Mouse (Mus musculus): Measurements from ENCODE around the gene Olfr1271. TPM values are rescaled to one million over a fixed set of nuclear protein-coding genes. Genes with fewer than 3 reads are reported as not detected.
"Not testable (repeated sequence)": the region's sequence is repeated elsewhere in the genome, so short reads cannot be mapped to it uniquely, and the experiment has no call there.

Olfr1271 gene
- polyA plus RNA-seq (2012; rRNA removed): not detected in 2 replicates

DNA sequence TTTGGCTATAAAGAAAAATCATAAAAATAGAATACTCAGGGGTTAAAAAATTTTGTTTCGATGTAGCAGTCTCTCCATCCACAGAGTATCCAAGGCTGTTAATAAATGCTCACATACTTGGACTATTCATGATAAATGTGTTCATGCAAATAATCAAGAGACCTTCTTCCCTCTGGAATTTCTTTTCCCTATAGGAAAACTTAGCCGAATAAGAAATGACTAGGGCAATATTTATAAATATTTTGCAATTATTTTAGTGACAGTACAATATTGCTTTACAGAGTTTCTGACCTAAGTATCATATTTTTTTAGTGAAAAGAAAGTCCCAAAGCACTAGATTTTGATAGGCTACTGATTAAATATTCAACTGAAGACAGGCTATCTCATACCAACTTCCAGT, at the start of gene Olfr1271:
Gene Olfr1271 (minus strand): TSS at position 101 of the 400 bp plus-strand sequence.
- Histone ChIP-seq H3K4me1 (ENCODE audit: control insufficient read depth, insufficient read depth, low read length) (no peaks in the 10 kb centered on the region), H3K4me3 (replicated peaks; ENCODE audit: insufficient read depth, low read depth, low read length) (no peak within 1 kb of the TSS), H3K27me3 (ENCODE audit: control insufficient read depth, insufficient read depth, low read length) (no peaks in the 10 kb centered on the region), H3K27ac (ENCODE audit: insufficient read depth, low read length) (no peak within 1 kb of the TSS)
- 88% methylated on average over 2 of the region's 2 CpGs for WGBS
- DNase-seq: no peak
- TF ChIP-seq POLR2A (IDR thresholded peaks at IDR 0.05; ENCODE audit: borderline replicate concordance, insufficient read depth, low read length): no peak
- no peak for TF ChIP-seq CTCF (IDR thresholded peaks at IDR 0.05; ENCODE audit: borderline replicate concordance, insufficient read depth, low read depth, low read length)

DNA sequence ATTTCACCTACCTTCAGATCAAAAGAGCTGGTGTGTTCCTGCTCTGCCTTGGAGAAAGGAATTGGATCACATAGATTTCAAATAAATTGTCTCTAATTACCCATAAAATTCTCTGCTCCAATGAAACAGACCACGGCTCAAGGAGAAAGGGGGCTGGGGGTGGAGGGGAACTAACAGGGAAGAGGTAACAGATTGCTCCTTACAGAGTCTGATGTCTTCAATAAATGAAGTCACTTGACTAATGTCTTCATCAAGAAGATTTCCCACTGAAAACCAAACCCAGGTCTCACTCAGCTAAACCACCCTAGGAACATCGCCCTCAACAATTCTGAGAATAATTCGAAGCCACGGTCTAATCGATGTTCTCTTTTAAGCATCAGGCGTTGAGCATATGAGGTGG, 21.9 kb upstream of the Olfr1271 start, which contains the start of gene Olfr1272:
Gene Olfr1272 (minus strand): TSS at position 101 of the 400 bp plus-strand sequence.
- Histone ChIP-seq H3K4me3 (replicated peaks; ENCODE audit: insufficient read depth, low read depth, low read length) (no peak within 1 kb of the TSS), H3K27ac (ENCODE audit: insufficient read depth, low read length) (no peak within 1 kb of the TSS), H3K4me1 (ENCODE audit: control insufficient read depth, insufficient read depth, low read length) (no peaks in the 10 kb centered on the region), H3K27me3 (ENCODE audit: control insufficient read depth, insufficient read depth, low read length) (no peaks in the 10 kb centered on the region)
- TF ChIP-seq POLR2A (IDR thresholded peaks at IDR 0.05; ENCODE audit: borderline replicate concordance, insufficient read depth, low read length) (no peak), CTCF (IDR thresholded peaks at IDR 0.05; ENCODE audit: borderline replicate concordance, insufficient read depth, low read depth, low read length) (no peak)
- no peak for DNase-seq
- WGBS: 56% methylated on average over 6 of the region's 6 CpGs

DNA sequence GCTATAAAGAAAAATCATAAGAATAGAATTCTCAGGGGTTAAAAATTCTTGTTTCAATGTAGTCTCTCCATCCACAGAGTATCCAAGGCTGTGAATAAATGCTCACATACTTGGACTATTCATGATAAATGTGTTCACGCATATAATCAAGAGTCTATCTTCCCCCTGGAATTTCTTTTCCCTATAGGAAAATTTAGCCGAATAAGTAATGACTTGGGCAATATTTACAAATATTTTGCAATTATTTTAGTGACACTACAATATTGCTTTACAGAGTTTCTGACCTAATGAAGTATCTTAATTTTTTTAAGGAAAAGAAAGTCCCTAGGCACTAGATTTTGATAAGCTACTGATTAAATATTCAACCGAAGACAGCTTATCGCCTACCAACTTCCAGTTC, 13.3 kb downstream of the Olfr1271 start, which contains the start of gene Olfr142:
Gene Olfr142 (minus strand): TSS at position 101 of the 400 bp plus-strand sequence.
- H3K4me3 ChIP-seq (replicated peaks; ENCODE audit: insufficient read depth, low read depth, low read length): no peak within 1 kb of the TSS
- no peak for DNase-seq
- WGBS: 93% methylated on average over 4 of the region's 4 CpGs
- H3K4me1 ChIP-seq (ENCODE audit: control insufficient read depth, insufficient read depth, low read length): no peaks in the 10 kb centered on the region
- H3K27ac ChIP-seq (ENCODE audit: insufficient read depth, low read length): no peak within 1 kb of the TSS
- no peak for TF ChIP-seq CTCF (IDR thresholded peaks at IDR 0.05; ENCODE audit: borderline replicate concordance, insufficient read depth, low read depth, low read length)
- no peak for TF ChIP-seq POLR2A (IDR thresholded peaks at IDR 0.05; ENCODE audit: borderline replicate concordance, insufficient read depth, low read length)
- no peaks in the 10 kb centered on the region for H3K27me3 ChIP-seq (ENCODE audit: control insufficient read depth, insufficient read depth, low read length)

DNA sequence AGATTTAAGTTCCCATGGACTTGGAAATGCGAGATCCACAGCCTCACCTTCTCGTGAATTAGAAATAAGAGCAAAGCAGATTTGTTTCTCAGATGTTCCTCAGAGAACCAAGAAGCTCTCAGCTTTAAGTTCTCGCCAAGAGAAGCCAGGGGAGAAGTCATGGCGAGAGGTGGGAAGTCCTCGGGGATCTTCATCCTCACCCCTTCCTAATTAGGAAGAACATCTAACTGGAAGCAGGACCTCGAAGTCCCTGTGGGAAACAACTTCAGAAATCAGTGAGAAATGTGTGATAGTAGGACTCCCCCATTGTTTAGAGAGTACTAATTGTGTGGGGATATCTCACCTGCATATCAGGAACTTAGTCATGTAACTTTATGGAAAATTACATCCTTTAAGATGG, 46.4 kb downstream of the Olfr1271 start, which contains the start of gene Olfr1506:
Gene Olfr1506 (minus strand): TSS at position 101 of the 400 bp plus-strand sequence.
- not testable (repeated sequence) for H3K4me3 ChIP-seq (replicated peaks; ENCODE audit: insufficient read depth, low read depth, low read length); DNase-seq; H3K27me3 ChIP-seq (ENCODE audit: control insufficient read depth, insufficient read depth, low read length); H3K27ac ChIP-seq (ENCODE audit: insufficient read depth, low read length); H3K4me1 ChIP-seq (ENCODE audit: control insufficient read depth, insufficient read depth, low read length)
- WGBS: no CpG with 5 or more reads among the region's 6 CpGs

Other genes with a start within 250 kb of the Olfr1271 start
- not detected in 2 replicates for gene Olfr1264, start 245.5 kb downstream of the Olfr1271 start, polyA plus RNA-seq (2012; rRNA removed)
- gene Olfr1265, start 235.7 kb downstream of the Olfr1271 start, polyA plus RNA-seq (2012; rRNA removed): not detected in 2 replicates
- not detected in 2 replicates for gene Olfr140, start 207.4 kb downstream of the Olfr1271 start, polyA plus RNA-seq (2012; rRNA removed)
- not detected in 2 replicates for gene Olfr1269, start 149.6 kb downstream of the Olfr1271 start, polyA plus RNA-seq (2012; rRNA removed)
- gene Olfr32, start 128.7 kb downstream of the Olfr1271 start, polyA plus RNA-seq (2012; rRNA removed): not detected in 2 replicates
- gene Olfr1270, start 117.9 kb downstream of the Olfr1271 start, polyA plus RNA-seq (2012; rRNA removed): not detected in 2 replicates
- gene Olfr1506, start 46.5 kb downstream of the Olfr1271 start, polyA plus RNA-seq (2012; rRNA removed): not detected in 2 replicates
- gene Olfr142, start 13.4 kb downstream of the Olfr1271 start, polyA plus RNA-seq (2012; rRNA removed): not detected in 2 replicates
- not detected in 2 replicates for gene Olfr1272, start 21.8 kb upstream of the Olfr1271 start, polyA plus RNA-seq (2012; rRNA removed)
- not detected in 2 replicates for gene Gm13769, start 51.2 kb upstream of the Olfr1271 start, polyA plus RNA-seq (2012; rRNA removed)
- not detected in 2 replicates for gene Olfr1274-ps, start 127.7 kb upstream of the Olfr1271 start, polyA plus RNA-seq (2012; rRNA removed)